Mouse (Mus musculus): Measurements from ENCODE around the gene Mast4. TPM values are rescaled to one million over a fixed set of nuclear protein-coding genes. Genes with fewer than 3 reads are reported as not detected.

Gene Mast4
- polyA plus RNA-seq, 1 experiment from 2014 or later = 14.6 TPM

DNA sequence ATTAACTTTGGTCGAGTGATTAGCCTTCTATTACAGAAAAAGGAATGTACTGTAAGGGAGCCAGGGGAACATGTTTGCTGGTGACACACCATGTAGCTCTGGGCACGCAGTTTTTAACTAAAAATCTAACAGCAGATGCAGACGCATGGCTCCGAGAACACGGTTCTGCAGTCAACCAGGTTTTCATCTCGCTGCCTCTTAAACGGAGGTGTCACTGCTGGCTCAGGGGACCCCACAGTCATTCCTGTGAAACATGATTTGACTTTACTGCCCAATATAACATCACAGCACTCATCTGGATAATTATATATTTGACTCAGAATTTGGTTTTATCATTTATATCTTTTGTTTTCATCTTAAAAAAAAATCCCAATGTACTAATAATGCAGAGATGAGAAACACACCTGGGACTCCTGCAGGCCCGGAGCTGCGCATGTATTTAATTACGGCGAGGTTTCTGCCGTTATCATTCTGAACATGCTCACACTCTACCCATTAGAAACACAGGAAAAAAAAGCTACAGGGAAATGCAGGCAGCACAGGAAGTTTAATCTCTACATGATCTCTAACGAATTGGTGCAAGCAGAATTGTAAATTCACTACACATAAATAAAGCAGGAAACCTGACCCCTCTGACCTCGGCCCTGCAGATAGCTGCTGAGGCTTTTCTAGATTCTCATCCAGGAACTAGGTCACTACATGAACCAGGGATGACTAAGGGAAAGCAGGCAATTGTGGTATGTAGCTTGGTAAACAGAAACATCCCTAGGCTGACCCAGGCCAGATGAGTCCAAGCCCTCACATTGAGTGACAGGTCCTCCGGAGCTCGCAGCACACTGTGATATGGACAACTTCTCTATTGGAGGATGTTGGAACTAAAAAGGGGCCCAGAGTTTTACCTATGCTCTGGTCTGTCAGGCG, 108.1 kb downstream of the Mast4 start:
- Histone ChIP-seq H3K27ac (replicated peaks) (no peak overlapping the region), H3K27me3 (no peaks in the 10 kb centered on the region), H3K36me3 (no peaks in the 10 kb centered on the region), H3K4me1 (peaks cover 5% of the 10 kb centered on the region; the same call in 1 of the 2 replicates), H3K4me3 (no peak overlapping the region), H3K9ac (replicated peaks) (no peak overlapping the region), H3K4me2 (replicated peaks) (no peak overlapping the region), H3K9me3 (no peaks in the 10 kb centered on the region)
- 49% methylated on average over 17 of the region's 17 CpGs for WGBS
- ATAC-seq (replicated peaks) = no peak

DNA sequence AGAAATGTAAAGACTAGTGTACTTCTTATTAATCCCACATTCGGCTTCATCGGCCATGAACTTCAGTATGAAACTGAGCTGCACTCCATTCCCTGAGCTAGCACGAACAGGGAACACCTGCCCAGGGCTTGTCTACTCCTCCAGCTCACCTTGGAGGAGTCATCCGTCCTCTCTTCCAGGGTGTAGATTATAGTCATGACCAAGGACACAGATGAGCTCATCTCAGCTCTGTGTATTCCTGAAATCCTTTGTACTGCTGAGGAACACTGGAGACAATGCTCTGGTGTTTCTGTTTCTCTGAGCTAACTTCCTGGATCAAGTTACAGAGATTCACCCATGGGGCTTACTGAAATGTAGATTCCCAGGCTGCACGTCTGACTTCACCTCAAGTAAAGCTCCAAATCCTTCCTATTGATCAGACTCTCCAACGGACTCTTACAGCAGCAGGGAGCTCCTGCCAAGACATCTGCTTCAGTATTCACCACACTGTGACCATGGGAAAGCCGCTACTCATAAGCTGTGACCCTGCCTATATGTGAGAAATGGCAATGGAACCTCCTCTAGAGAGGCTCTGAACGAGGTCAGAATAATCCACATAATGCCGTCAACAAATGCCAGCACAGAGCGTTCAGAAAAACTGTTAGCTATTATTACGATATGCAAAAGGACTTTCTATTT, 108.9 kb downstream of the Mast4 start:
- H3K4me2 ChIP-seq (replicated peaks) = no peak overlapping the region
- no peak for ATAC-seq (replicated peaks)
- H3K4me1 ChIP-seq = peaks cover 5% of the 10 kb centered on the region; the same call in 1 of the 2 replicates
- H3K27me3 ChIP-seq = no peaks in the 10 kb centered on the region
- 41% methylated on average over 11 of the region's 11 CpGs for WGBS
- H3K4me3 ChIP-seq = no peak overlapping the region
- H3K36me3 ChIP-seq = no peaks in the 10 kb centered on the region
- H3K9me3 ChIP-seq = no peaks in the 10 kb centered on the region
- H3K9ac ChIP-seq (replicated peaks) = no peak overlapping the region
- H3K27ac ChIP-seq (replicated peaks) = no peak overlapping the region

DNA sequence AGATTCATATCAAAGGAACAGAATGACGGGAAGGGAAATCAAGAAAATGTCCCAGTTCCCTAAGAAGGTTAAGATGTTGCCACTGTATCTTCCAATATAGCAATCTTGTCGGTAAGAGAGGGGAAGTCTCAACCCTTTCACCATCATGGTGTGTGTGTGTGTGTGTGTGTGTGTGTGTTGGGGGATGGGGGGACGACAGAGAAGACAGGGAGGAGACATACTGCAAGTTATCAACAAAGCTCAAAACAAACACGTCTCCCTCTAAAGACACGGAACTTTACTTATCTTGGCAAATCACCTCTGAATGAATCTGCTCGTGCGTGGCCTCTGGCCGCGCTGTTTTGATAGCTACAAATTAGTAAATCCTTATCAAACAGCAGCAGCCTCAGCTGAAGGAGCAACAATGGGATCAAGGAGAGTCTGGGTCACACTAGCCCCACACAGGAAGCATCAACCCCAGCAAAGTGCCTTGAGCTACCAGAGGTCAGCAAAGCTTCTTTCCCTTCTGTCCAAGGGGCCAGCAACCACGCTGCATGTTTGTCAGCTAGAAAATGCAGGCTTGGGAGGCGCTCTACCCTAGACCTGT, 113.7 kb downstream of the Mast4 start:
- Histone ChIP-seq H3K27ac (replicated peaks) (no peak overlapping the region), H3K36me3 (no peaks in the 10 kb centered on the region), H3K9me3 (no peaks in the 10 kb centered on the region), H3K4me2 (replicated peaks) (no peak overlapping the region), H3K4me1 (peaks cover 1% of the 10 kb centered on the region; the same call in 1 of the 2 replicates), H3K27me3 (no peaks in the 10 kb centered on the region), H3K9ac (replicated peaks) (no peak overlapping the region), H3K4me3 (no peak overlapping the region)
- 31% methylated on average over 11 of the region's 11 CpGs for WGBS
- ATAC-seq (replicated peaks) = no peak

GRCm38 (mm10) chr13:103219999-103220398, 114.3 kb downstream of the Mast4 start:
- Histone ChIP-seq H3K4me1 (no peaks in the 10 kb centered on the region), H3K36me3 (no peaks in the 10 kb centered on the region), H3K9me3 (no peaks in the 10 kb centered on the region), H3K27me3 (no peaks in the 10 kb centered on the region), H3K4me3 (no peak overlapping the region), H3K9ac (replicated peaks) (no peak overlapping the region), H3K4me2 (replicated peaks) (no peak overlapping the region), H3K27ac (replicated peaks) (no peak overlapping the region)
- ATAC-seq (replicated peaks) = no peak
- 41% methylated on average over 2 of the region's 2 CpGs for WGBS

GRCm38 (mm10) chr13:103217486-103217885, 116.8 kb downstream of the Mast4 start:
- H3K36me3 ChIP-seq = no peaks in the 10 kb centered on the region
- 89% methylated on average over 3 of the region's 3 CpGs for WGBS
- no peak overlapping the region for H3K9ac ChIP-seq (replicated peaks)
- H3K9me3 ChIP-seq = no peaks in the 10 kb centered on the region
- H3K27me3 ChIP-seq = no peaks in the 10 kb centered on the region
- no peak overlapping the region for H3K4me3 ChIP-seq
- no peak overlapping the region for H3K4me2 ChIP-seq (replicated peaks)
- H3K27ac ChIP-seq (replicated peaks) = no peak overlapping the region
- no peaks in the 10 kb centered on the region for H3K4me1 ChIP-seq
- ATAC-seq (replicated peaks) = no peak

- H3K9me3 ChIP-seq = no peaks in the 10 kb centered on the region
- H3K9ac ChIP-seq (replicated peaks) = no peak overlapping the region
- H3K4me3 ChIP-seq = no peak overlapping the region
- no peaks in the 10 kb centered on the region for H3K36me3 ChIP-seq
- H3K4me1 ChIP-seq = no peaks in the 10 kb centered on the region
- H3K27me3 ChIP-seq = no peaks in the 10 kb centered on the region
- ATAC-seq (replicated peaks) = no peak
- 82% methylated on average over 2 of the region's 3 CpGs for WGBS
- H3K27ac ChIP-seq (replicated peaks) = no peak overlapping the region
- H3K4me2 ChIP-seq (replicated peaks) = no peak overlapping the region
Measured at GRCm38 (mm10) chr13:103214506-103214905, 119.8 kb downstream of the Mast4 start.

- no peaks in the 10 kb centered on the region for H3K36me3 ChIP-seq
- H3K4me1 ChIP-seq = no peaks in the 10 kb centered on the region
- H3K27ac ChIP-seq (replicated peaks) = no peak overlapping the region
- no peak for ATAC-seq (replicated peaks)
- H3K4me3 ChIP-seq = no peak overlapping the region
- WGBS = 82% methylated on average over 6 of the region's 6 CpGs
- no peak overlapping the region for H3K9ac ChIP-seq (replicated peaks)
- H3K9me3 ChIP-seq = no peaks in the 10 kb centered on the region
- H3K27me3 ChIP-seq = no peaks in the 10 kb centered on the region
- no peak overlapping the region for H3K4me2 ChIP-seq (replicated peaks)
Measured at GRCm38 (mm10) chr13:103211953-103212352, 122.3 kb downstream of the Mast4 start.

DNA sequence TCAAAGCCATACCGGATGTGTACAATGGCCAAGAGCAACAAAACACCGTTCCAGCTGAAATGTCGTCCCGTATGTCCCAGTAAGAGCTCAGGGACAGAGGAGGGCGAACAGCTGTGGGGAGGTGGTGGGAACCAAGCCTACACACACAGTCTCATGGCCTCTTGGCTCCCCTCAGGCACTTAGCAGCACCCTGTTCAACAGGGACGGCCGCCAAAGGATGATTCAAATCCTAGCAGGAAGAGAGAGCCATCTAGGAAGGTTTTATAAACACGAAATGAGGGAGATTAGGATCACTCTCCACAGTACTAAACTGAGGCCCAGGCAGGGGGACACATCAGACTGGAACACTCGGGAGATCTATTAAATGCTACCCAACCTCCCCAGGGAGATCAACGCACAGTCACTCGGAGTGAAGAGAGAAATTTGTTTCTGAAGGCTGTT, 122.8 kb downstream of the Mast4 start:
- Histone ChIP-seq H3K27ac (replicated peaks) (no peak overlapping the region), H3K36me3 (no peaks in the 10 kb centered on the region), H3K27me3 (no peaks in the 10 kb centered on the region), H3K4me1 (no peaks in the 10 kb centered on the region), H3K9me3 (no peaks in the 10 kb centered on the region), H3K4me3 (no peak overlapping the region), H3K4me2 (replicated peaks) (no peak overlapping the region), H3K9ac (replicated peaks) (no peak overlapping the region)
- no peak for ATAC-seq (replicated peaks)
- WGBS = 79% methylated on average over 11 of the region's 11 CpGs

DNA sequence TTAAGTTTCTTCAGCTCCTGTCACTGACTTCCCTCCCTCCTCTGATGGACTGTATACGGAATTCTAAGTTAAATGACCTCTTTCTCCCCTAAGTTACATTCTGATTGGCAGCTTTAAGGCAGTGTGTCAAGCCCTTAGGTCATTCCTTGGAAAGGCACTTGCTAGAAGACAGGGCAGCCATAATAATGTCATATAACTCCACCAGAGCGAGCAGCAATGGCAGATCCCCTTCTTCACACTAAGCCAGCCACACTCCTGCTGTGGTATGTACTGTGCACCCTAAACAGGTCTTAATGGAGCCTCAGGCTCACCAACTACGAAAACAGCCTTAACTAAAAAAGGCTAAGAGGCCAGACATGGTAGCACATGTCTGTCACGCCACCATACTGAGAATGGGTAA, 123.6 kb downstream of the Mast4 start:
- Histone ChIP-seq H3K9ac (replicated peaks) (no peak overlapping the region), H3K4me1 (no peaks in the 10 kb centered on the region), H3K27ac (replicated peaks) (no peak overlapping the region), H3K4me2 (replicated peaks) (no peak overlapping the region), H3K27me3 (no peaks in the 10 kb centered on the region), H3K36me3 (no peaks in the 10 kb centered on the region), H3K9me3 (no peaks in the 10 kb centered on the region), H3K4me3 (no peak overlapping the region)
- ATAC-seq (replicated peaks) = no peak
- 86% methylated on average over 4 of the region's 4 CpGs for WGBS

DNA sequence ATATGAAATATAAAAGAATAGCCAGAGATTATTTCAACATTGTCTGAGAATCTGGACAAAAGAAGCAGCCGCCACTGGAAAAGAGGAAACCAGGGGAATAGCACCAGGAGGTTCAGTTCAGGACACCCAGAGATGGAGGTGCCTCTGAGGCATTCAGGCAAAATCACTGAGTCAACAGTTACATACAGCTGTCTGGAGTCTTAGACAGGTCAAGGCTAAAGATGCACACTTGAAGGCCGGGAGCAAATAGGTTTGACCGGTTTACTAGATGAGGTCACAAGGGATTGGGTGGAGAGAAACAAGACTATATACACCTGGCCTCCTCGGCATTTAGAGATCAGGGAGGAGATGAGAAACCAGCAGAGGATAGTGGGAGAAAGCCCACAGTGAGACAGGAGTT, 127.1 kb downstream of the Mast4 start:
- no peak overlapping the region for H3K9ac ChIP-seq (replicated peaks)
- H3K4me2 ChIP-seq (replicated peaks) = no peak overlapping the region
- H3K36me3 ChIP-seq = no peaks in the 10 kb centered on the region
- WGBS = 92% methylated on average over 4 of the region's 4 CpGs
- ATAC-seq (replicated peaks) = no peak
- no peak overlapping the region for H3K27ac ChIP-seq (replicated peaks)
- no peaks in the 10 kb centered on the region for H3K4me1 ChIP-seq
- no peaks in the 10 kb centered on the region for H3K27me3 ChIP-seq
- H3K4me3 ChIP-seq = no peak overlapping the region
- H3K9me3 ChIP-seq = no peaks in the 10 kb centered on the region

GRCm38 (mm10) chr13:103206644-103207043, 127.7 kb downstream of the Mast4 start:
- Histone ChIP-seq H3K27ac (replicated peaks) (no peak overlapping the region), H3K9ac (replicated peaks) (no peak overlapping the region), H3K4me1 (no peaks in the 10 kb centered on the region), H3K9me3 (no peaks in the 10 kb centered on the region), H3K36me3 (no peaks in the 10 kb centered on the region), H3K27me3 (no peaks in the 10 kb centered on the region), H3K4me3 (no peak overlapping the region), H3K4me2 (replicated peaks) (no peak overlapping the region)
- WGBS = 77% methylated on average over 9 of the region's 9 CpGs
- ATAC-seq (replicated peaks) = no peak

GRCm38 (mm10) chr13:103205191-103205590, 129.1 kb downstream of the Mast4 start:
- no peaks in the 10 kb centered on the region for H3K27me3 ChIP-seq
- no peak overlapping the region for H3K27ac ChIP-seq (replicated peaks)
- 92% methylated on average over 5 of the region's 5 CpGs for WGBS
- H3K36me3 ChIP-seq = no peaks in the 10 kb centered on the region
- H3K4me1 ChIP-seq = no peaks in the 10 kb centered on the region
- no peak overlapping the region for H3K9ac ChIP-seq (replicated peaks)
- no peak for ATAC-seq (replicated peaks)
- H3K9me3 ChIP-seq = no peaks in the 10 kb centered on the region
- H3K4me3 ChIP-seq = no peak overlapping the region
- no peak overlapping the region for H3K4me2 ChIP-seq (replicated peaks)
